Mouse (Mus musculus) central nervous system, embryonic 18 days (tissue): Measurements from ENCODE around the gene Spns1. TPM values are rescaled to one million over a fixed set of nuclear protein-coding genes. Genes with fewer than 3 reads are reported as not detected.

Experiments
- polyA plus RNA-seq: library from polyadenylated mRNA; depleted of rRNA; stranded (reverse); fragments of >200 nt; gene quantifications from 2 replicates; pipeline ENCODE4 v1.2.3, GENCODE M21; 2012; rRNA removed

Gene Spns1
- polyA plus RNA-seq, result 169 and 185 TPM in 2 replicates

GRCm38 (mm10) chr7:126377278-126378158 lies at the start of gene Spns1:
Gene Spns1 (minus strand): TSS chr7:126377450.

GRCm38 (mm10) chr7:126414725-126415124 lies 37.5 kb upstream of the Spns1 start, which contains the start of gene Cd19:
Gene Cd19 (minus strand): TSS chr7:126414889.

GRCm38 (mm10) chr7:126396298-126397119 lies 19.3 kb upstream of the Spns1 start, which contains the start of gene Nfatc2ip:
Gene Nfatc2ip (minus strand): TSS chr7:126396737.

GRCm38 (mm10) chr7:126369393-126369792 lies 7.9 kb downstream of the Spns1 start, which contains the start of gene Lat:
Gene Lat (minus strand): TSS chr7:126369570.

Other genes starting within 250 kb of the Spns1 start
- 134 and 178 TPM in 2 replicates for gene Xpo6, start 176.9 kb downstream of the Spns1 start, polyA plus RNA-seq
- 284 and 309 TPM in 2 replicates for gene Sbk1, start 104.8 kb downstream of the Spns1 start, polyA plus RNA-seq
- 1.4 and 1.8 TPM in 2 replicates for gene Lat, start 7.9 kb downstream of the Spns1 start, polyA plus RNA-seq
- 9.2 and 9.3 TPM in 2 replicates for gene Nfatc2ip, start 19.3 kb upstream of the Spns1 start, polyA plus RNA-seq
- gene Cd19, start 37.4 kb upstream of the Spns1 start, polyA plus RNA-seq, result 0.09 TPM in 2 replicates
- 26.3 and 27.6 TPM in 2 replicates for gene Rabep2, start 51.3 kb upstream of the Spns1 start, polyA plus RNA-seq
- 0.10 and 20.6 TPM in 2 replicates for gene Atp2a1, start 85.7 kb upstream of the Spns1 start, polyA plus RNA-seq
- gene Sh2b1, start 98.0 kb upstream of the Spns1 start, polyA plus RNA-seq, result 72.7 and 73.4 TPM in 2 replicates
- gene Tufm, start 109.9 kb upstream of the Spns1 start, polyA plus RNA-seq, result 107 and 112 TPM in 2 replicates
- gene Atxn2l, start 126.0 kb upstream of the Spns1 start, polyA plus RNA-seq, result 132 and 161 TPM in 2 replicates
- gene Eif3c, start 189.0 kb upstream of the Spns1 start, polyA plus RNA-seq, result 114 and 117 TPM in 2 replicates
- 0.27 and 0.32 TPM in 2 replicates for gene Apobr, start 207.5 kb upstream of the Spns1 start, polyA plus RNA-seq
- 51.0 and 53.4 TPM in 2 replicates for gene Cln3, start 208.4 kb upstream of the Spns1 start, polyA plus RNA-seq
- gene Il27, start 217.5 kb upstream of the Spns1 start, polyA plus RNA-seq, result not detected in 2 replicates